Mouse (Mus musculus): ENCODE results near the gene Bves. TPM values are rescaled to one million over a fixed set of nuclear protein-coding genes. Genes with fewer than 3 reads are reported as not detected.

Bves gene
- total RNA-seq, 1 experiment, result 0.85 TPM

DNA sequence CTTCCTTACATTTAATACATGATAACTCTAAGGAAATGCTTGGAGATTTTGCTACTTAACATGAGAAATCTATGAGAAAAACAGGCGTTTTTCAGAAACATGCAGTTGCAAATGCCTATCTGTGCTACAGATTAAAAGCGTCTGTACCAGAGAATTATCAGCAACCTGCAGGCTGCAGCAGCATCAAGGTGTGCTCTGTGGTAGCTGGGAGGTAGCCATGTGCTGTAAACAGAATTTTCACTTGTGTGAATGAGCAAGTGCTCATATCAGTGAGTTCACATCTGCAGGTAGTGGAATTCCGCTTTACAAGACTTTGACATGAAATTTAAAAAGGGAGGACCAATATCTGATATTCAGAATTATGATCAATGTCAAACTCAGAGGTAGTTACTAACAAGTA lies 42.7 kb downstream of the Bves start:
- H3K4me1 ChIP-seq (ENCODE audit: control insufficient read depth in 2 of 2, insufficient read depth in 2 of 2, low read length in 2 of 2, poor library complexity in 1 of 2), result no peaks in the 10 kb centered on the region
- TF ChIP-seq CHD2 (IDR thresholded peaks at IDR 0.05; ENCODE audit: low read depth, low read length), result no peak
- TF ChIP-seq MAFK (IDR thresholded peaks at IDR 0.05; ENCODE audit: insufficient read depth, low read depth, low read length), result no peak
- TF ChIP-seq ZC3H11A (IDR thresholded peaks at IDR 0.05; ENCODE audit: borderline replicate concordance, low read depth, low read length), result no peak
- H3K4me3 ChIP-seq (ENCODE audit: insufficient read depth in 1 of 2, low read depth in 1 of 2, low read length in 2 of 2, poor library complexity in 1 of 2, severe bottlenecking in 1 of 2), result no peak overlapping the region
- in situ Hi-C loops (cut with MboI; ENCODE audit: low sequenced_read_pairs in 2 of 2, unreplicated experiment in 2 of 2), result no loop called here
- no peak overlapping the region for H3K9ac ChIP-seq (ENCODE audit: insufficient read depth, low read depth, low read length, poor library complexity, severe bottlenecking)
- no peak overlapping the region for H3K27ac ChIP-seq (ENCODE audit: insufficient read depth, low read depth, low read length, poor library complexity, severe bottlenecking)
- no peaks in the 10 kb centered on the region for H3K9me3 ChIP-seq (ENCODE audit: control insufficient read depth, insufficient read depth, low read depth, low read length)
- no peak for DNase-seq (ENCODE audit: low read depth, low spot score)
- no peaks in the 10 kb centered on the region for H3K36me3 ChIP-seq (ENCODE audit: control insufficient read depth, insufficient read depth, low read length, poor library complexity, severe bottlenecking)

GRCm38 (mm10) chr10:45381937-45382636 lies 46.5 kb downstream of the Bves start:
- no peak overlapping the region for H3K9ac ChIP-seq (ENCODE audit: insufficient read depth, low read depth, low read length, poor library complexity, severe bottlenecking)
- peak; percentile 9 for DNase-seq (ENCODE audit: low read depth, low spot score)
- H3K9me3 ChIP-seq (ENCODE audit: control insufficient read depth, insufficient read depth, low read depth, low read length), result no peaks in the 10 kb centered on the region
- H3K36me3 ChIP-seq (ENCODE audit: control insufficient read depth, insufficient read depth, low read length, poor library complexity, severe bottlenecking), result no peaks in the 10 kb centered on the region
- H3K4me3 ChIP-seq (ENCODE audit: insufficient read depth in 1 of 2, low read depth in 1 of 2, low read length in 2 of 2, poor library complexity in 1 of 2, severe bottlenecking in 1 of 2), result no peak overlapping the region
- 0 out of 2 replicates have a peak, but pooled peaks have one; percentile 12 for TF ChIP-seq ZC3H11A (IDR thresholded peaks at IDR 0.05; ENCODE audit: borderline replicate concordance, low read depth, low read length)
- no peak for TF ChIP-seq MAFK (IDR thresholded peaks at IDR 0.05; ENCODE audit: insufficient read depth, low read depth, low read length)
- TF ChIP-seq HCFC1 (IDR thresholded peaks at IDR 0.05; ENCODE audit: borderline replicate concordance, insufficient read depth, low read length), result no peak
- H3K4me1 ChIP-seq (ENCODE audit: control insufficient read depth in 2 of 2, insufficient read depth in 2 of 2, low read length in 2 of 2, poor library complexity in 1 of 2), result no peaks in the 10 kb centered on the region
- in situ Hi-C loops (cut with MboI; ENCODE audit: low sequenced_read_pairs in 2 of 2, unreplicated experiment in 2 of 2), result loop anchor here in 1 of 2 experiments (10.0 kb wide), 2 partner anchors 423 to 533 kb away; no protein-coding TSS in a partner anchor
- no peak overlapping the region for H3K27ac ChIP-seq (ENCODE audit: insufficient read depth, low read depth, low read length, poor library complexity, severe bottlenecking)

GRCm38 (mm10) chr10:45382637-45382958 lies 47.0 kb downstream of the Bves start:
- in situ Hi-C loops (cut with MboI; ENCODE audit: low sequenced_read_pairs in 2 of 2, unreplicated experiment in 2 of 2), result loop anchor here in 1 of 2 experiments (10.0 kb wide), 2 partner anchors 422 to 532 kb away; no protein-coding TSS in a partner anchor
- no peak for TF ChIP-seq ZNF384 (IDR thresholded peaks at IDR 0.05; ENCODE audit: low read depth, low read length)
- TF ChIP-seq ZC3H11A (IDR thresholded peaks at IDR 0.05; ENCODE audit: borderline replicate concordance, low read depth, low read length), result no peak
- TF ChIP-seq MAFK (IDR thresholded peaks at IDR 0.05; ENCODE audit: insufficient read depth, low read depth, low read length), result no peak
- TF ChIP-seq CHD2 (IDR thresholded peaks at IDR 0.05; ENCODE audit: low read depth, low read length), result no peak
- TF ChIP-seq HCFC1 (IDR thresholded peaks at IDR 0.05; ENCODE audit: borderline replicate concordance, insufficient read depth, low read length), result no peak
- no peak overlapping the region for H3K4me3 ChIP-seq (ENCODE audit: insufficient read depth in 1 of 2, low read depth in 1 of 2, low read length in 2 of 2, poor library complexity in 1 of 2, severe bottlenecking in 1 of 2)
- H3K9ac ChIP-seq (ENCODE audit: insufficient read depth, low read depth, low read length, poor library complexity, severe bottlenecking), result no peak overlapping the region
- H3K36me3 ChIP-seq (ENCODE audit: control insufficient read depth, insufficient read depth, low read length, poor library complexity, severe bottlenecking), result no peaks in the 10 kb centered on the region
- DNase-seq (ENCODE audit: low read depth, low spot score), result no peak
- H3K4me1 ChIP-seq (ENCODE audit: control insufficient read depth in 2 of 2, insufficient read depth in 2 of 2, low read length in 2 of 2, poor library complexity in 1 of 2), result no peaks in the 10 kb centered on the region
- H3K27ac ChIP-seq (ENCODE audit: insufficient read depth, low read depth, low read length, poor library complexity, severe bottlenecking), result 0 out of 2 replicates have a peak overlapping the region, but pooled peaks have one; percentile 22
- no peaks in the 10 kb centered on the region for H3K9me3 ChIP-seq (ENCODE audit: control insufficient read depth, insufficient read depth, low read depth, low read length)

- Histone ChIP-seq H3K9ac (ENCODE audit: insufficient read depth, low read depth, low read length, poor library complexity, severe bottlenecking) (no peak overlapping the region), H3K9me3 (ENCODE audit: control insufficient read depth, insufficient read depth, low read depth, low read length) (no peaks in the 10 kb centered on the region), H3K36me3 (ENCODE audit: control insufficient read depth, insufficient read depth, low read length, poor library complexity, severe bottlenecking) (no peaks in the 10 kb centered on the region), H3K27ac (ENCODE audit: insufficient read depth, low read depth, low read length, poor library complexity, severe bottlenecking) (no peak overlapping the region), H3K4me1 (ENCODE audit: control insufficient read depth in 2 of 2, insufficient read depth in 2 of 2, low read length in 2 of 2, poor library complexity in 1 of 2) (no peaks in the 10 kb centered on the region), H3K4me3 (ENCODE audit: insufficient read depth in 1 of 2, low read depth in 1 of 2, low read length in 2 of 2, poor library complexity in 1 of 2, severe bottlenecking in 1 of 2) (no peak overlapping the region)
- in situ Hi-C loops (cut with MboI; ENCODE audit: low sequenced_read_pairs in 2 of 2, unreplicated experiment in 2 of 2), result no loop called here
- no peak for DNase-seq (ENCODE audit: low read depth, low spot score)
- no peak for TF ChIP-seq CHD2 (IDR thresholded peaks at IDR 0.05; ENCODE audit: low read depth, low read length)
- TF ChIP-seq MAFK (IDR thresholded peaks at IDR 0.05; ENCODE audit: insufficient read depth, low read depth, low read length), result no peak
- no peak for TF ChIP-seq HCFC1 (IDR thresholded peaks at IDR 0.05; ENCODE audit: borderline replicate concordance, insufficient read depth, low read length)
- no peak for TF ChIP-seq ZC3H11A (IDR thresholded peaks at IDR 0.05; ENCODE audit: borderline replicate concordance, low read depth, low read length)
- TF ChIP-seq ZNF384 (IDR thresholded peaks at IDR 0.05; ENCODE audit: low read depth, low read length), result no peak
Observed at GRCm38 (mm10) chr10:45398211-45398610, 62.6 kb downstream of the Bves start.
